Mouse (Mus musculus): ENCODE measurements around the gene Tsfm.

Tsfm gene

DNA sequence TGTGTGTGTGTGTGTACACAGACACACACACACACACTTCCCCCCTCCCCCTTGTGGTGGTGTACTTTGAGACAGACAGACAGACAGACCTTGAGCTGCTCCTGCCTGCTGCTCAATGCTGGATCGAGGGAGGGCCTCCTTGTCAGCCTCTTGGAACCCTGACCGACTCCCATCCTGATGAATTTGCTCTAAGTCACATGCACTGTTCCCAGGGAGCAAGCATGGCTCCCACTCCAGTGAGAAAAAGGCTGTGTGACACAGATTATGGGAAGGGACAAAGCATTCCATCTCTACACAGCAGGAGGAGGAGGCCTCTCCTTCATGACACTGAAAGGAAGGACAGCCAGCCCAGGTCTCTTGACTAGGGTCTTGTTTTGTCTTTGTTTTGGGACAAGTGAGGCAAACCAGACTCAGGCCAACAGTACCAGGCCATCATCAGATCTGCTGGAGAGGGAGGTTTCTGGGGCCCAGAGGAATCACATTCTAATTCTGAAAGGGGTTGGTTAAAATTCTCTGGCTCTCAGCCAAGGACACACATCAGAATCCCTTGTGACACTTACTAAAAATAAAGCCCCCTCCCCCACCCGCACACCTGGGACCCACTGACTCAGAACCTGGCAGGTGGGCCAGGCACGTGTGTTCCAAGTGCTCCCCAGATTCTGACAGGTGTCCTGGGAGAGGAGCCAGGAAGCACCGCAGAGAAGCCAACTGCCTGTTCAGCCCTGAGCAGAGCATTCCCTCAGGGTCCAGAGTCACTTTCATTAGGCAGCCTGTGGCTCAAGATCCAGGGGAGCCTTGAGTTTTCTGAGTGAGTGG is 46.2 kb downstream of the Tsfm start:
- DNase-seq, result peak; percentile 88

- no peak for DNase-seq
Measured at GRCm38 (mm10) chr10:126983193-126983725, 47.4 kb downstream of the Tsfm start.

GRCm38 (mm10) chr10:126981746-126982145 is 48.9 kb downstream of the Tsfm start:
- DNase-seq, result no peak

- no peak for DNase-seq
Measured at GRCm38 (mm10) chr10:126980933-126981530, 49.6 kb downstream of the Tsfm start.

GRCm38 (mm10) chr10:126980221-126980932 is 50.3 kb downstream of the Tsfm start:
- DNase-seq, result peak; percentile 63

DNA sequence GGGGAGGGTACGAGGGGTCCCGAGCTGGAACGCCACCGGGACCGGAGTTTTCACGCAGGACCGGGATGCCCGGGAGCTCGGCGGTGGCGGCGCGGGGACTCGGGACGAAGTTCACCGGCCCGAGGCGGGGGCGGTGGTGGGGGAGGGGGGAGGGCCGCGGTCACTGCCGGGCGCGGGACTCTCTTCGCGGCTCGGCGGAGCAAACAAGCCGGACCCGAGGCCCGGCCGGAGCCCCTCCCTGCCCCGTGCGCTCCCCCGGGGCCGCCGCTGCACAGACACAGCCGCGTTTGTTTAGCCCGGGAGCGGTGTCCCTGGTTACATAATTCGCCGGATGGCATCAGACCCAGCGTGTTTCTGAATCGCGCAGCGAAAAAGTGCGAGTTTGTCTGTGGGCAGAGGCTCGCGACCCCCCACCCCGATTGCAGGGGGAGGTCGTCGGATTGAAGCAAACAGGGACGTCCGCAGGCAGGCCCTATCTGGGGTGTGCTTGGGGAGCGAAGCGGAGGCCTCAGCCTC is 50.9 kb downstream of the Tsfm start:
- peak; percentile 67 for DNase-seq

GRCm38 (mm10) chr10:126979121-126979635 is 51.5 kb downstream of the Tsfm start:
- DNase-seq, result peak; percentile 75

DNA sequence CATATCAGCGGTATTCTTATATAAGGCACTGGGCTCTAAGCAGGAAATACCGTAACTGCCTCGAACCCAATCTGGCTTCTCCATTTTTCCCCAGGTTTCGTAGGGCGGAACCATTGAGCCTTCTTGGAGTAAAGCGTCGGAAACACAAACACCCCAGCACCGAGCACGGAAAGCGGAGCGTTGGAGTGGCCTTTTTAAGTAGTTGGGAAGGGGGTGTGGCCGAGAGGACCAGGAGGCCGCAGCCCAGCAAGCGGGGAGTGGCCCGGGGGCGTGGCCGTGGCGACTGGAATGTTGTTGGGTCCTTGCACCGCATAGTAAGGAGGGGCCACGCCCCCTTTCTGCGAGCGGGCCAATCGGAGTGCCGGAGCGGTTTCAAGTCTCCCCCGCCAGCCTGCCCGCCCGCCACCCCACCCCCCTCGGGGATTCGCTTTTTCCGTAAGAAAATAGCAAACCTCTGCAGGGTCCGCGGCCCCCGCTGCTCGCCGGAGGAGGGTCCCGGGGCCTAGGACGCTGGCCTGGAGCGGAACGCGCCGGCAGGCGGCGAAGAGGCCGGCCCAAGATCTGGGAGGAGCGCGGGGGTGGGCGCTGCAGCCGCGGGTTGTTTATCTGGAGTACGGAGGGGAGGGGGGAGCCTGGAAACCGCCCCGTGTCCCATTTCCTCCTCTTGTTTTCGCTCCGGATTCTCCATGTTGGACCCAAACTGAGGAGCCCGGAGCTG is 52.2 kb downstream of the Tsfm start, which contains the start of gene Ctdsp2:
Ctdsp2 (plus strand) TSS at position 441 of the 718 bp plus-strand sequence.
- peak; percentile 100 for DNase-seq

DNA sequence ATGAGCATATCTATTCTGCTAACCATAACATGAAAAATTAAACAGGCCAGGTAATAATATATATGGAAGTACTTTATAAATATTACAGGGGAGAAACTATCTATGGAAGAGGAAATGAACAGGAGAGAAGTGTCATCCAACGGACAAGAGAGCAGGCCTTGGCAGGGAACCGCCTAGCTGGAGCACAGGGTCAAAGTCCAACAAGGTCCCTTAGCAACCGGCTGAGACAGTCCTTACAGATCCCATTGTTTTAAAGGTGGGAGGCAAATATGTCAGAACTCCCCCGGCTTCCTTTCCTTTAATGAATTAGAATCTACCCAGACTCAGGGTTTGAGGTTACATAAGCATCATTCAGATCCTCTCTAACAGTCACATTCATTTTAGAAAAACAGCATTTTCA is 53.6 kb downstream of the Tsfm start:
- no peak for DNase-seq

DNA sequence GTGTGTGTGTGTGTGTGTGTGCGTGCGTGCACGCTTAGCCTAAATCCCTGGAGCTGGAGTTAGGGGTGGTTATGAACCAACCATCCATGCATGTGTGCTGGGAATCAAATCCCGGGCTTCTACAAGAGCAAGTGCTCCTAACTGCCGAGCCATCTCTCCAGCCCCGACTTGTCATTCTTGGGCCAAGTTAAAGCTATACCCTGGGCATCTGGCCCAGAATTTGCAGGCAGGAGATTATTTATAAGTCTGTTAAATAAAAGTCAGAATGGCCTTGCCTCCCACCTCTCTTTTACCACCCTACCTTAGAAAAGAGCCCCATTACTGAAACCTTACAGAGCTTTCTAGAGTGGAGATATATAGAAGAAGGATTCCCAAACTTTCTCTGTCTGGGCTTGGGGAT is 54.9 kb downstream of the Tsfm start:
- no peak for DNase-seq

DNA sequence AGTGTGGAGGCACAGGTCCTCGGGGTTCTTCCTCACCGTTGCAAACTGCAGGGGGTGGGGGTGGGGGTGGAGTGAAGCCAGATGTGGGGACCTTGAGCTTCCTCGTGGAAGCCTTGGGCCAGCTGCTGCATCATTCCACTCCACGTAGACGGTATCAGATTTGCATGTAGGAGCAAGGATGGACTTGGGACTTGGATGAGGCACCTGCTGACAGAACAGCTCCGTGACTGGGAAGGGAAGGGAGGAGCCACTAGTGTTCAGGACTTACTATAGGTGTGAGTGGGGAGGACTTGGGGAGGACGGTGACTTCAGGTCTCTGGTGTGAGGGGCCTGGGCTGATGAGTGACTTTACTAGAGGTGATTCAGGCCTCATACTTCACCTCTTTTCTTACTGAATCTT is 57.7 kb downstream of the Tsfm start:
- DNase-seq, result no peak

GRCm38 (mm10) chr10:126972051-126972725 is 58.5 kb downstream of the Tsfm start:
- no peak for DNase-seq

DNA sequence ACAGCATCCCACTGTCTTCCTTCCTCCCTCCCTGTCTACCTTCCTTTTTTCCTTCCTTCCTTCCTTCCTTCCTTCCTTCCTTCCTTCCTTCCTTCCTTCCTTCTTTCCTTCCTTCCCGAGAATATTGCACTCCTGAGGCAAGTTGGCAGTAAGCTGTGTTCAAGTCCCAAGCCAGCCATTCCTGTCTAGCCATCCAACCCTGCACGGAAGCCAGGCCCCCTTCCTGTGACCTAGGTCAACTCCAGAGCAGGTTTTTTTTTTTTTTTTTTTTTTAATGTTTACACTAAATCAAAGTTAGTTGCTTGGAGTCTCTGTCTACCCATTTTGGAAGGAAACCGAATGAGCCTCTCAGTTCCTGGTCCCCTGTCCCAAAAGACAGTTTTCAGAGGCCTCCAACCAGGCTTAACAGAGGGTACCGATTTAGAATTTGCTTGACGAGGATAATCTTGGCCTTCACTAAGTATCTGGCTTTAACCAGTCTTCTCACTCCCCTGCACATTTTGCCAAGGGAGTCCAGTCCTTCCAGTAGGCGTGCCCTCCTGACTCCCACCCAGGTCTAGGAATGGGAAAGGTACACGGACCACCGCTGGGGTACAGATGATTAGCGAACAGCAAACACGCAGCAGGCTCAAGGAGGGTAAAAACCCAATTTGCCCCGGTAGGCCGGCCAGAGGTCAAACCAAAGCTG is 59.1 kb downstream of the Tsfm start:
- no peak for DNase-seq

- no peak for DNase-seq
Measured at GRCm38 (mm10) chr10:126963821-126964220, 66.8 kb downstream of the Tsfm start.

- no peak for DNase-seq
Measured at GRCm38 (mm10) chr10:126962966-126963330, 67.7 kb downstream of the Tsfm start.

DNA sequence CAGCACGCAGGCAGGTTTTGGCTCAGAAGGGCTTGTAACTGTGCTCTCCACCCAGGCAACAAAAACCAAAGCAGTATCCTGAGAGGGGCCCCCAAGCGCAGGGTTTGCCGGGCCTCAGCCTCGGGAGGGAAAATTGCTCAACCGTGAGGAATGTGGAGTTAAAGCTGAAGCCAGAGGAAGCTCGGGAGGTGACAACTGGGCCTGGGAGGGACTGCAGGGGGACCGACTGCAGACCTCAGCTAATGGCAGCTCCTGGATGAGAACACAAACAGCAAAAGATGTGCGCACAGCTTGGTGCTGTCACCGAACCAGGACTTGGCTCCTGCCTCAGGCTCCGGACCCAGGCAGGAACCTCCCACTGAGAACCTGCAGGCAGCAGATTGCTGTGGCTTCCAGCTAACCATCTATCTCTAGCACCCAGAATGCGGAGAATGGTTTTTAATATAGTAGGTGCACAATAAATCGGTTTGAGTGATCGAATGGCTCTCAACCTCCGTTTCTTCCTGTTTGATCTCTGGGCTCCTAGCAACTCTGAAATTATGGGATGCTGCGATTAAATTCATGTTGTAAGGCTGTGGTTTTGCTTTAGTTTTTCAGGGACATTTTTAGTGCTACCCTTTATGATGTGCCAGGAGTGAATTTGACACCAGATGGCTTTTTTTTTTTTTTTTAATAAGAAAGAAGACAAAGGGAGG is 68.2 kb downstream of the Tsfm start:
- DNase-seq, result peak; percentile 81

DNA sequence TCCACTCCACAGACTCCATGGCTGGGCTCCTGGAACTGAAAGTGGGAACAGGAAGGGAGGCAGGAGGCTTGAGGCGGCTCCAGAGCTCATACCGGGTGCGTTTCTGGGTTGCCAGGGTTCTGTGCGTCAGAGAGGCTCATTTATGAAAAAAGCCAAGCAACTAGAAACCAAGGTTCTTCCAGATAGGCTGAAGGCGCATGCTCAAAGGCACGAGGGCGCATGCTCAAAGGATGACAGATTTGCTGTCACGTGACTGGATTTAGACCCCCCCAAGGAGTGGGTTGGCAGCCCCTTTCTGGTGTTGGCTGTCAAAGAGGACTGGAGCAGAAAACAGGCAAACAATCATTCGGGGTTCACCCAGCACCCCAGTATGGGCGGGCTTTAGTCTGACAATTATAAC is 68.9 kb downstream of the Tsfm start:
- peak; percentile 87 for DNase-seq
